In genomic region chr7:93893701-93894100, GRCm38 (mm10) we compare ENCODE assay signal across 17 mouse cellular contexts.
"Had no signal": no experiment of that assay in that cellular context is flagged by ENCODE, and none has a peak within 500 bp of the region (broad histone marks: within the 10 kb centered on the region; RNA-seq: fewer than 3 reads in every experiment).

No protein-coding gene starts in this region.

- H3K9me3 ChIP-seq: lung, embryonic 15.5 days; midbrain, embryonic 13.5 days; midbrain, embryonic 15.5 days; neural tube, embryonic 12.5 days; stomach, embryonic 15.5 days had no signal

- H3K36me3 ChIP-seq: lung, embryonic 15.5 days; midbrain, embryonic 13.5 days; midbrain, embryonic 15.5 days; neural tube, embryonic 12.5 days; stomach, embryonic 15.5 days had no signal

- ATAC-seq: liver, postnatal 0 days; lung, postnatal 0 days; midbrain, embryonic 13.5 days; midbrain, embryonic 15.5 days had no signal

- H3K4me1 ChIP-seq: lung, embryonic 15.5 days; megakaryocyte, embryonic 14.5 days; midbrain, embryonic 13.5 days; midbrain, embryonic 15.5 days; neural tube, embryonic 12.5 days; stomach, embryonic 15.5 days had no signal

- DNase-seq: liver, postnatal 0 days; lung, adult 2 months; lung, postnatal 14 days; lung, postnatal 36 days; right cerebral cortex, postnatal 14 days; thymus, adult 2 months; thymus, postnatal 25 days; thymus, postnatal 4 days had no signal

- H3K27me3 ChIP-seq: lung, embryonic 15.5 days; megakaryocyte, embryonic 14.5 days; midbrain, embryonic 13.5 days; midbrain, embryonic 15.5 days; neural tube, embryonic 12.5 days; stomach, embryonic 15.5 days had no signal

- H3K27ac ChIP-seq: lung, embryonic 15.5 days; macrophage; midbrain, embryonic 13.5 days; midbrain, embryonic 15.5 days; neural tube, embryonic 12.5 days; stomach, embryonic 15.5 days; stomach, postnatal 0 days had no signal

- H3K4me3 ChIP-seq: lung, embryonic 15.5 days; megakaryocyte, embryonic 14.5 days; midbrain, embryonic 13.5 days; midbrain, embryonic 15.5 days; neural tube, embryonic 12.5 days; stomach, embryonic 15.5 days had no signal
